Mouse (Mus musculus) liver, embryonic 11.5 days (tissue): ENCODE results near the gene Fam229a. TPM values are rescaled to one million over a fixed set of nuclear protein-coding genes. Genes with fewer than 3 reads are reported as not detected.

ENCODE experiments used
- ATAC-seq: fragments of 200-750 bp; cut with Nextera tagmentation; replicated peaks from 2 replicates; pipeline ENCODE4 v1.8.0; 2017; ENCODE audit warnings: moderate number of reproducible peaks, mild to moderate bottlenecking, moderate TSS enrichment, moderate library complexity; ENCODE audit not compliant: low FRiP score
- DNase-seq: peaks from one replicate; pipeline ENCODE4 v3.0.0-alpha.2; 2017; ENCODE audit warnings: low spot score
- H3K27ac ChIP-seq: fragments of 300-500 bp; sonication (generic); 2 replicates; pipeline ENCODE4 v1.5.1; 2014; ENCODE audit warnings: mild to moderate bottlenecking, low read depth, low read length, control low read depth
- H3K27me3 ChIP-seq: fragments of 300-500 bp; sonication (generic); replicated peaks from 2 replicates; pipeline ENCODE4 v1.6.1; 2014; ENCODE audit warnings: low read length, mixed read lengths; ENCODE audit not compliant: control insufficient read depth, insufficient read depth
- H3K36me3 ChIP-seq: fragments of 300-500 bp; sonication (generic); 2 replicates; pipeline ENCODE4 v1.6.1; 2014; ENCODE audit warnings: mild to moderate bottlenecking, low read length, moderate library complexity, mixed read lengths; ENCODE audit not compliant: control insufficient read depth, insufficient read depth
- H3K4me1 ChIP-seq: fragments of 300-500 bp; sonication (generic); replicated peaks from 2 replicates; pipeline ENCODE4 v1.6.1; 2014; ENCODE audit warnings: low read length, mixed read lengths; ENCODE audit not compliant: control insufficient read depth, insufficient read depth
- H3K4me2 ChIP-seq: fragments of 300-500 bp; sonication (generic); 2 replicates; pipeline ENCODE4 v1.6.1; 2014; ENCODE audit warnings: mild to moderate bottlenecking, control low read depth, moderate library complexity
- H3K4me3 ChIP-seq: fragments of 300-500 bp; sonication (generic); 2 replicates; pipeline ENCODE4 v1.5.1; 2014; ENCODE audit warnings: low read depth, low read length, control low read depth
- H3K9ac ChIP-seq: fragments of 300-500 bp; sonication (generic); 2 replicates; pipeline ENCODE4 v1.6.1; 2014; ENCODE audit warnings: low read depth, low read length, control low read depth
- H3K9me3 ChIP-seq: fragments of 300-500 bp; sonication (generic); 2 replicates; pipeline ENCODE4 v1.6.1; 2016; ENCODE audit warnings: low read length, inconsistent platforms, mixed read lengths; ENCODE audit not compliant: control insufficient read depth
- WGBS: fragments of 180-500 bp; shearing (Covaris S2); extraction: QIAGEN DNeasy Blood & Tissue Kit; methylation state at CpG from one replicate; pipeline ENCODE4 v1.1.7; 2014; 5-methylcytosine and 5-hydroxymethylcytosine counted together
- polyA plus RNA-seq: library from polyadenylated mRNA; unstranded; fragments of >200 nt; fragmentation: Nextera tagmentation; extraction: Ambion mirVana; gene quantifications from 2 replicates; pipeline ENCODE4 v1.2.1, GENCODE M21; 2014

Fam229a gene
- polyA plus RNA-seq, result not detected in 2 replicates

DNA sequence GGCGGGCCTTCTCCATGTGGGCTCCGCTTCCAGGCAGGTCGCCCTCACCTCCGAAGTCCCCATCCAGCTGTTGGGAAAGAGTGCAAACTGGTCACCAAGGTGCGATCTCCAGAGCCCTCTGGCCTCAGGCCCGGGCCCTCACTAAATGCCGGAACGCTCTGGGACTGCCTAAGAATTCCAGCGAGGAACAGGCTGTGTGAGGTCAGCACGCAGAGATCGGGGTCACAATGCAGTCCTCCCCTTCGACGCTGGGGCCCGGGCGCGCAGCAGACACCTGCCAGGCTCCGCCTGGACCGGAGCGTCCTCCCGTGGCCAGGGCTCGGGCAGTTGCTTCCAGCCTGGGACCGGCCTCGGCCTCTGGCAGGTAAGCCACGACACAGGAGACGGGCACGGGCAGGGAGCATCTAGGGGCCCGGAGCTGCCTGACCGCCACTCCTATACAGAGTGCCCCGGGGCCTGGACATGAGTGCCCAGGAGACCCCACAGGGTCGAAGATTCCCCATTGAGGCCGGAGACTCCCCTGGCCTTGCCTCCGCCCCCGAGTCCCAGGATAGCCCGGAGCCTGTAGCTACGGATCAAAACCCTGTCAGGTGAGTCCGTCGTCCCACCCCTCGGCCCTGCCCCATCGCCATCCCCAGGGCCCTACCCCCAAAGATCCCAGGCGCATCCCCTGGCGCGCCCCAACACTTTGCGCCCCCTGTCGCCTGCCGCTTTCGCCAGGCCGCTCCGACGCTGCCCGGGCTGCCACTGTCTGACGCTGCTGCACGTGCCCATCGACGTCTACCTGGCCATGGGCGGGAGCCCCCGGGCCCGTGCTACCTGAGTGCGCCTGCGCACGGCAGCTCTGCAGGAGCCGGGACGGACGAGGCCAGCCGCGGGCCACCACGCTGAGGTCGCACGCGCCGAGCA, at the start of gene Fam229a, which contains the start of gene Tssk3:
Gene Fam229a (plus strand): TSS at position 219 of the 909 bp plus-strand sequence.
Gene Tssk3 (minus strand): TSS at position 51 of the 909 bp plus-strand sequence.
- no peaks in the 10 kb centered on the region for H3K9me3 ChIP-seq
- no peak within 1 kb of the TSS for H3K9ac ChIP-seq
- no peak for DNase-seq
- H3K4me2 ChIP-seq, result peak within 1 kb of the TSS; percentile 68
- H3K27me3 ChIP-seq, result peaks cover 20% of the 10 kb centered on the region
- H3K4me3 ChIP-seq, result peak within 1 kb of the TSS; percentile 38
- peak; percentile 39 for ATAC-seq
- 8% methylated on average over 70 of the region's 70 CpGs for WGBS
- H3K27ac ChIP-seq, result no peak within 1 kb of the TSS
- peaks cover 13% of the 10 kb centered on the region; the same call in 1 of the 2 replicates for H3K4me1 ChIP-seq
- H3K36me3 ChIP-seq, result peaks cover 18% of the 10 kb centered on the region

DNA sequence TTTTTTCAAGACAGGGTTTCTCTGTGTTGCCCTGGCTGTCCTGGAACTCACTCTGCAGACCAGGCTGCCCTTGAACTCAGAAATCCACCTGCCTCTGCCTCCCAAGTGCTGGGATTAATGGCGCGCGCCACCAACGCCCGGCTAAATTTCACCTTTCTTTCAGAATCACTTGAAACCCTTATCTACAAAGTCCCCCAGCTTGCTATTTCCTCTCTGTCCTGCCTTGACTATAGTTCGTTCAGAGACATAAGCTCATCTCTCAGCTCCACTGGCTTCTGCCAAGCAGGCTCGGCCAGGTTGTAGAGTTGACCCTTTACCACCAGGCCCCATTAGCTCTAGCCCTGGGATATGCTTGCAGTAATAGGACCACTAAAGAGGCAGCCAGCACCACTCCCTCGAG, 43.6 kb upstream of the Fam229a start:
- no peak overlapping the region for H3K4me3 ChIP-seq
- no peak for DNase-seq
- no peak overlapping the region for H3K9ac ChIP-seq
- H3K27me3 ChIP-seq, result peaks cover 7% of the 10 kb centered on the region
- no peaks in the 10 kb centered on the region for H3K36me3 ChIP-seq
- no peak for ATAC-seq
- H3K27ac ChIP-seq, result no peak overlapping the region
- 56% methylated on average over 8 of the region's 8 CpGs for WGBS
- H3K4me1 ChIP-seq, result peaks cover 10% of the 10 kb centered on the region
- H3K9me3 ChIP-seq, result no peaks in the 10 kb centered on the region
- H3K4me2 ChIP-seq, result no peak overlapping the region

DNA sequence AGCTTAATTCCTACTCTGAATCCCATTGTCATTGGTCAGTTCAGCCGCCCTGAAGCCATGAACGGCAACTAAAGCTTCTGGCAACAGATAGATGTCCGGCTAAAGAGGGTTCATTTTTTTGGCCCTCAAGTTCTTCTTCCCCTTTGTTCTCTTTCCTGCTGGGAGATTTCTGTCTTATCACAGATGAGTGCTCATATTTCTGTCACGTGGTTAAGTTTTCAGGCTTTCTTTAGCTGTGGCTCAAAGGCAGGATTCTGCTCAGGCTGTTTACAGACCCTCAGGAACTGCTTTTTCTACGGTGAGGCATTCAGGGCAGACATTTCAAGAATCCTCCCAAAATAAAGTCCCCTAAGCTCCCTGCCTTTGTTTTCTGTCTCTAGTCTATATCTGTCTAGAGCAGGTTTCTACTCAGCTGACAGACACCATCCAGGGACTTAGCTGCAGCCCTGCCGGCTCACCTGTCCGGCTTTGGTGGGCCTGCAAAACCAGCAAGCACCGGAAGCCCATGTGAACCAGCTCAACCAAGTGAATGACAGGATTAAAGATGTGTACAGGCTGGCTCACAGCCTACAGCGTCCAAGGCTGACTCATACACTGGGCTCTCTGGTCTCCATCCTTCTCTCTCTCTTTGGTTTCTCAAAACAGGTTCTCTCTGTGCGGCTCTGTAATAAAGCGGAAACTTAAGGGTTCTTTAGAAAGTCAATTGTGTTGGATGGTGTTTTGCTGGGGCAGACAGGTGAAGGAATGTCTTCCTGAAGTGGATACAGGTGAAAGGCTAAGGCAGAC, 43.0 kb upstream of the Fam229a start:
- DNase-seq (no peak), ATAC-seq (no peak)
- Histone ChIP-seq H3K4me3 (no peak overlapping the region), H3K9me3 (no peaks in the 10 kb centered on the region), H3K27ac (no peak overlapping the region), H3K27me3 (peaks cover under 1% of the 10 kb centered on the region; the same call in 1 of the 2 replicates), H3K4me2 (no peak overlapping the region), H3K9ac (no peak overlapping the region), H3K36me3 (no peaks in the 10 kb centered on the region), H3K4me1 (peaks cover 10% of the 10 kb centered on the region)
- WGBS, result 71% methylated on average over 11 of the region's 11 CpGs

DNA sequence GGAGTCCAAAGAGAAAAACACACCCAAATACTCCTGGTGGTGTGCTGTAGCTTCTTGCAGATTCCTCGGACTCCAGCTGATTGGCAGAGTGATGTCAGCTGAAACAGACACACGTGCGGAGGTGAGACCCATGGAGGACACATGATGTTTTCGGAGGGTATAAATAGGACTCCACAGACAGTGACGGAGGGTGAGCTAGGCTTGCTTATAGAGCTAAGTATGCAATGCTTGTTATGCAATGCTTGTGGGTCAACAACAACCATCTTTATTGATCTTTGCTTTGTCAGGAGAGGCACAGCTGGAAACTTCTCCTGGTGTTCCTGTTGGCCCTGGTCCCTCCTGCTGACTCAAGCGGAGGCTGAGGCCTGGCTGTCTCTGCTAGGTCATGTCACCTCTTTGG, 42.3 kb upstream of the Fam229a start:
- no peaks in the 10 kb centered on the region for H3K27me3 ChIP-seq
- no peaks in the 10 kb centered on the region for H3K9me3 ChIP-seq
- H3K9ac ChIP-seq, result no peak overlapping the region
- no peak for ATAC-seq
- WGBS, result 79% methylated on average over 6 of the region's 6 CpGs
- no peak overlapping the region for H3K4me3 ChIP-seq
- no peak overlapping the region for H3K27ac ChIP-seq
- peaks cover 10% of the 10 kb centered on the region for H3K4me1 ChIP-seq
- no peak for DNase-seq
- H3K4me2 ChIP-seq, result no peak overlapping the region
- no peaks in the 10 kb centered on the region for H3K36me3 ChIP-seq

DNA sequence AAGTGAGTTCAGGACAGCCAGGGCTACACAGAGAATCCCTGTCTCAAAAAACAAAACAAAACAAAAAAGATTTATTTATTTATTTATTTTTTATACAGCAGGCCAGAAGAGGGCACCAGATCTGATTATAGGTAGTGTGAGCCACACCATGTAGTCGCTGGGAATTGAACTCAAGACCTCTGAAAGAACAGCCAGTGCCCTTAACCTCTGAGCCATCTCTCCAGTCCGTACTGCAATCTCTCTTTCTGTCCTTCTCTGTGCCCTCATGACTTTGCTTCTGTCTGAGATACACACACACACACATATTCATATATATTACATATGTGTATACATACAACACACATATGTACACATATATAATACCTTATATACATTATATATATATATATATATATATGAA, 40.1 kb upstream of the Fam229a start:
- ATAC-seq (no peak), DNase-seq (no peak)
- Histone ChIP-seq H3K4me2 (no peak overlapping the region), H3K9ac (no peak overlapping the region), H3K9me3 (no peaks in the 10 kb centered on the region), H3K27me3 (no peaks in the 10 kb centered on the region), H3K27ac (no peak overlapping the region), H3K4me3 (no peak overlapping the region), H3K4me1 (peaks cover 8% of the 10 kb centered on the region), H3K36me3 (no peaks in the 10 kb centered on the region)
- 73% methylated on average over 2 of the region's 2 CpGs for WGBS

DNA sequence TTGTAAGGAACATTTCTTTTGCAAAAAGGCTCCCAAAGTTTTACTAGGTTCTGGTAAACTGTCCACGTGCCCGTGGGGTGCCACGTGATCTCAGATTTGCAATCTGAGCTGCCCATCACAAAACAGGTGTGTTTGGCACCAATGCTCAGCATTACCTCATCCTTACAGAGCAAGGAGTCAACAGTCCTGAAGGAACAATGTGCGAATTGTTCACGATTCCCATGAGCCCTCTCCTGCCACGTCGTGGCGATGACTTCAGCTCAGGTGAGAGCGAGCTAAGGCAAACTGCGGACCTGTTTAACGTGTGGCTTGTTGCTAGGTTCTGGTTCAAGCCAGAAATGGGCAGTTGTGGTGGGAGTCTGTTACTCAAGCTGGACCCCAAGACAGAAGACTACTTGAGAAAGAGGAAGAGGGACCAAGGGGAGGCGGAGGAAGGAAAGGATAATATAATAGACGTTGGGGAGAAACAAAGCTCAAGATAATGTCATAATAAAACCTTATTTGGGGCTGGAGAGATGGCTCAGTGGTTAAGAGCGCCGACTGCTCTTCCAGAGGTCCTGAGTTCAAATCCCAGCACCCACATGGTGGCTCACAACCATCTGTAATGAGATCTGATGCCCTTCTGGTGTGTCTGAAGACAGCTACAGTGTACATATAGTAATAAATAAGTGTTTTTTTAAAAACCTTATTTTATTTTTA, 39.4 kb upstream of the Fam229a start:
- Histone ChIP-seq H3K36me3 (no peaks in the 10 kb centered on the region), H3K4me1 (peaks cover 8% of the 10 kb centered on the region), H3K4me3 (no peak overlapping the region), H3K27ac (no peak overlapping the region), H3K27me3 (no peaks in the 10 kb centered on the region), H3K4me2 (no peak overlapping the region), H3K9ac (no peak overlapping the region), H3K9me3 (no peaks in the 10 kb centered on the region)
- 81% methylated on average over 15 of the region's 15 CpGs for WGBS
- DNase-seq (no peak), ATAC-seq (no peak)

DNA sequence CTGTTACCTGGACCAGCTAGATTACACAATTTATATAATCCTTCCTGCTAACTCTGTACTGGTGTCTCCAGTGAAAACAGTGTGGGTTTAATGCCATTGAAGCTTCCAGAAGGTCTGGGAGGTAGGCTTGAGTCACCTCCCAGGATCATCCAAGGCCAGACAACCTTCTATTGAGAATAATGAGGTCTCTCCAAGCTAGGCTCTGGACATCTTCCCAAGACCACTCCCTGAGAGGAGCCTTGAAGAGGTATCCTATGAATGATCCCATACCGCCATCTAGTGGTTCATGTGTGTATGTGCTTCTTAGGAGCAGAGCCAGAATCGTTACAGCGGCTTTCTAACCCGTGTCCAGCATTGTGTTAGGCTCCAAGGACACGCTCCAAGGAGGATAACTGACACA, 35.7 kb upstream of the Fam229a start:
- ATAC-seq, result peak; percentile 68
- 3% methylated on average over 5 of the region's 5 CpGs for WGBS

DNA sequence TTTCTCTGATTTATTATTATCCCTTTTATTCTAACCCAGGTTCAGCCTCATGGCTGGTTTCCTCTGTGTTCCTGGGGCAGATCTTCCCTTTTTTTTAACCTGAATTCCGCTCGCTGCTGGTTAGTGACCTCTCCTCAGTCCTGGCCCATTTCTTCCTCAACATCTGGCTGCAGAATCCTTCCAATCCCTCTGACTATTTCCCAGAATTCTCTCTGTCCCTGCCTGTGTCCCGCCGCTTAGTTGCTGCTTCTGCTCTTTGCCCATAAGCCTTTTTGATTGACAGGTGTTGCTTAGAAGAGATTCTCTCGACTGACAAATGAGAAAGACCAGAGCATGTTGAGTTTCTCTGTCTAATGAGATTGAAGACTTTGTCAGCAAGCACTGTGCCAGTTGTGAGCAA, 34.9 kb upstream of the Fam229a start:
- Histone ChIP-seq H3K36me3 (no peaks in the 10 kb centered on the region), H3K27me3 (no peaks in the 10 kb centered on the region), H3K4me1 (peaks cover 3% of the 10 kb centered on the region; the same call in 1 of the 2 replicates), H3K9me3 (no peaks in the 10 kb centered on the region), H3K27ac (no peak overlapping the region), H3K4me3 (no peak overlapping the region), H3K9ac (no peak overlapping the region), H3K4me2 (no peak overlapping the region)
- ATAC-seq (no peak), DNase-seq (no peak)
- 53% methylated on average over 5 of the region's 5 CpGs for WGBS

More for the DNA sequence above, 35.7 kb upstream of the Fam229a start:
- Histone ChIP-seq H3K27me3 (no peaks in the 10 kb centered on the region), H3K4me3 (no peak overlapping the region), H3K4me1 (no peaks in the 10 kb centered on the region), H3K9me3 (no peaks in the 10 kb centered on the region), H3K36me3 (no peaks in the 10 kb centered on the region), H3K4me2 (no peak overlapping the region), H3K27ac (no peak overlapping the region), H3K9ac (no peak overlapping the region)
- DNase-seq, result peak; percentile 58
